Mouse (Mus musculus) liver, adult 2 months (tissue): Measurements from ENCODE around the gene 2610507B11Rik.

ENCODE experiments used
- CTCF ChIP-seq: fragments of 200-500 bp; IDR thresholded peaks from 2 replicates; pipeline ENCODE4 v1.5.1; 2011; ENCODE audit warnings: low read depth, low read length, control low read depth
- POLR2A ChIP-seq: fragments of 200-500 bp; IDR thresholded peaks from 2 replicates; pipeline ENCODE4 v1.6.1; 2011; ENCODE audit warnings: low read length, control low read depth; ENCODE audit not compliant: insufficient read depth; ENCODE audit errors: extremely low read depth

DNA sequence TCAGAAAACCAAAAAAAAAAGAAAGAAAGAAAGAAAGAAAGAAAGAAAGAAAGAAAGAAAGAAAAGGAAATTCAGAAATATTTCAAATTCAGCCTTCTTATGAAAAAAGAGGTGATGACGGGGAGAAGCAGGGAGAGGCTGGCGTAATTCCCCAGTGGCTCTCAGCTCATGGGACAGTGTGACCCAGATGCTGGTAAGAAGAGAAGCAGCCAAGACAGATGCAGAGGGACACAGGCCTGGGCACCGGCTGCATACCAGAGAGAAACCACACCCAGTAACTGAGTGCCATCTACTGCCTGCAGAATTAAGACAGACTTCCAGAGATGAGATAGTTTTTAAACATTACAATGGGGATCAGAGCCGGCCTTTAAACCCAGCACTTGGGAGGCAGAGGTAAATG is 38.0 kb upstream of the 2610507B11Rik start:
- no peak for TF ChIP-seq CTCF
- no peak for TF ChIP-seq POLR2A
